Mouse (Mus musculus): ENCODE results near the gene Cdrt4.

DNA sequence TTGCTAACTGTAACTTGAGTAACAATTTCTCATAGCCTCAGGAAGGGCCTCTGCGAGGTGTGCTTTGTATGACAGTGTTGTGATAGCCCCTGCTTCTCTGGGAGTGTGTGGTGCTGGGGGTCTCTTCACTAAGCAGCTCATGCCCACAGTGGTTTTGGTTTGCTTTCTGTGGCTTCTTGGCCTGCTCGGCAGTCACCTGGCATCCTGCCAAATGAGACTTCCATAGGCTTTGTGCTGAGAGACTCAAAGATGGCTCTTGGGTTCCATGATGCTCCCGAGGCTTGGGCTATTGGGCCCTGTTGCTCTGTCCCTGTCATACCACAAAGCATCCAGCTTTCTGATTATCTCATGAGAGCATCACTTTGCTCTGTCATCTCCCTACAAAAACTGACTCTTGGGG, 30.7 kb downstream of the Cdrt4 start:
- no peak for TF ChIP-seq MEF2A (IDR thresholded peaks at IDR 0.05; ENCODE audit: borderline replicate concordance, low read depth, low read length)
- TF ChIP-seq CTCF (conservative IDR thresholded peaks at IDR 0.05 in 1 of 2, IDR thresholded peaks at IDR 0.05 in 1 of 2; ENCODE audit: low read depth in 2 of 2, low read length in 2 of 2): no peak
- TF ChIP-seq POLR2A (IDR thresholded peaks at IDR 0.05; ENCODE audit: low read depth, low read length): no peak
- TF ChIP-seq ZC3H11A (IDR thresholded peaks at IDR 0.05; ENCODE audit: low read depth, low read length): no peak
- TF ChIP-seq MAX (IDR thresholded peaks at IDR 0.05; ENCODE audit: low read length): no peak
- TF ChIP-seq GABPA (IDR thresholded peaks at IDR 0.05; ENCODE audit: insufficient replicate concordance, low read depth, low read length): no peak
- no peak for TF ChIP-seq CHD2 (IDR thresholded peaks at IDR 0.05; ENCODE audit: low read length)
- TF ChIP-seq ZNF384 (IDR thresholded peaks at IDR 0.05; ENCODE audit: low read depth, low read length): no peak
- no peak for TF ChIP-seq ELF1 (IDR thresholded peaks at IDR 0.05; ENCODE audit: low read depth, low read length)

Data from CH12.LX (cell line).